Mouse (Mus musculus) lung, postnatal 4 days (tissue): ENCODE measurements at regions not wholly inside any gene's neighbourhood (a gene's known extent, or its start where the extent isn't known, plus 50 kb on each side); places are given as distances from the start of the nearest gene placed in this dataset.

Experiments
- DNase-seq, 2 experiments: peaks; one replicate each; pipeline ENCODE4 v3.0.0; 2021

GRCm38 (mm10) chr2:166400304-166400703, 244.8 kb upstream of the Sulf2 start:
- no peak for DNase-seq

GRCm38 (mm10) chr2:166399140-166399830, 243.8 kb upstream of the Sulf2 start:
- peak; percentile 42 to 73 for DNase-seq

GRCm38 (mm10) chr2:166398774-166399139, 243.3 kb upstream of the Sulf2 start:
- DNase-seq: no peak

GRCm38 (mm10) chr2:166398156-166398555, 242.7 kb upstream of the Sulf2 start:
- DNase-seq: no peak

- DNase-seq: no peak
These were observed 239.2 kb upstream of the Sulf2 start for GRCm38 (mm10) chr2:166394666-166395065.

GRCm38 (mm10) chr2:166391176-166391575, 235.7 kb upstream of the Sulf2 start:
- no peak for DNase-seq

GRCm38 (mm10) chr2:166388050-166388449, 232.6 kb upstream of the Sulf2 start:
- DNase-seq: no peak

- no peak for DNase-seq
These were observed 231.4 kb upstream of the Sulf2 start for GRCm38 (mm10) chr2:166386817-166387216.

GRCm38 (mm10) chr2:166384583-166384982, 229.1 kb upstream of the Sulf2 start:
- no peak for DNase-seq

GRCm38 (mm10) chr2:166383356-166383755, 227.9 kb upstream of the Sulf2 start:
- DNase-seq: no peak

- no peak for DNase-seq
These were observed 226.7 kb upstream of the Sulf2 start for GRCm38 (mm10) chr2:166382180-166382579.

GRCm38 (mm10) chr2:166380854-166381253, 225.4 kb upstream of the Sulf2 start:
- peak in 1 of 2 experiments; percentile 11 for DNase-seq

- DNase-seq: no peak
These were observed 222.9 kb upstream of the Sulf2 start for GRCm38 (mm10) chr2:166378325-166378724.

GRCm38 (mm10) chr2:166377329-166377728, 221.9 kb upstream of the Sulf2 start:
- no peak for DNase-seq

GRCm38 (mm10) chr2:166375639-166376038, 220.2 kb upstream of the Sulf2 start:
- no peak for DNase-seq

- no peak for DNase-seq
These were observed 215.3 kb upstream of the Sulf2 start for GRCm38 (mm10) chr2:166370776-166371175.

- DNase-seq: no peak
These were observed 206.2 kb upstream of the Sulf2 start for GRCm38 (mm10) chr2:166361645-166362044.

- no peak for DNase-seq
These were observed 205.3 kb upstream of the Sulf2 start for GRCm38 (mm10) chr2:166360786-166361185.

- peak; percentile 36 to 55 for DNase-seq
These were observed 204.5 kb upstream of the Sulf2 start for GRCm38 (mm10) chr2:166359995-166360394.

GRCm38 (mm10) chr2:166357824-166358223, 202.4 kb upstream of the Sulf2 start:
- peak; percentile 43 to 44 for DNase-seq

GRCm38 (mm10) chr2:166355944-166356343, 200.5 kb upstream of the Sulf2 start:
- DNase-seq: peak in 1 of 2 experiments; percentile 34

GRCm38 (mm10) chr2:166355446-166355845, 200.0 kb upstream of the Sulf2 start:
- DNase-seq: no peak

- no peak for DNase-seq
These were observed 198.9 kb upstream of the Sulf2 start for GRCm38 (mm10) chr2:166354391-166354790.

- peak; percentile 49 to 60 for DNase-seq
These were observed 198.1 kb upstream of the Sulf2 start for GRCm38 (mm10) chr2:166353447-166354111.

GRCm38 (mm10) chr2:166351984-166352383, 196.5 kb upstream of the Sulf2 start:
- DNase-seq: peak in 1 of 2 experiments; percentile 47
